Mouse (Mus musculus): Measurements from ENCODE around the gene Macf1.

DNA sequence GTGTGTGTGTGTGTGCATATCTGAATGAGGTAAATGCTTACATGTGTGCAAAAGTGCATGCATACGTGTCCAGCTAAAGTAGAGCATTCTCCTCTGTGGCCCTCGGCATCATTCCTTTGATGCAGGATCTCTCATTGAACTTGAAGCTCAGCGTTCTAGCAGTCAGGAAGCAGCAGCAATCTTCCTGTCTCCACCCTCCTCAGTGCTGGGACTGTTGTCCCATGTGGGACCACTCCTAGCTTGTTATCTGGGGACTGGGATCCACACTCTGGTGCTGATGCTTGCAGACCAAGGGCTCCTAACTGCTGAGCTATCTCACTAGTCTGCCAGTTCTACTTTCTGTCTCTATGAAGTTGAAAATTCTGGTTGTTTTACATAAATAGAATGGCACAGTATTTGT is 52.5 kb downstream of the Macf1 start:
- TF ChIP-seq FLI1 (IDR thresholded peaks at IDR 0.05; ENCODE audit: low read length) = no peak
- TF ChIP-seq GATA1 (IDR thresholded peaks at IDR 0.05; ENCODE audit: borderline replicate concordance, low read length) = no peak

All from megakaryocyte, embryonic 14.5 days (primary cell).